Mouse (Mus musculus): ENCODE data around the gene Rnase13.

Gene Rnase13

DNA sequence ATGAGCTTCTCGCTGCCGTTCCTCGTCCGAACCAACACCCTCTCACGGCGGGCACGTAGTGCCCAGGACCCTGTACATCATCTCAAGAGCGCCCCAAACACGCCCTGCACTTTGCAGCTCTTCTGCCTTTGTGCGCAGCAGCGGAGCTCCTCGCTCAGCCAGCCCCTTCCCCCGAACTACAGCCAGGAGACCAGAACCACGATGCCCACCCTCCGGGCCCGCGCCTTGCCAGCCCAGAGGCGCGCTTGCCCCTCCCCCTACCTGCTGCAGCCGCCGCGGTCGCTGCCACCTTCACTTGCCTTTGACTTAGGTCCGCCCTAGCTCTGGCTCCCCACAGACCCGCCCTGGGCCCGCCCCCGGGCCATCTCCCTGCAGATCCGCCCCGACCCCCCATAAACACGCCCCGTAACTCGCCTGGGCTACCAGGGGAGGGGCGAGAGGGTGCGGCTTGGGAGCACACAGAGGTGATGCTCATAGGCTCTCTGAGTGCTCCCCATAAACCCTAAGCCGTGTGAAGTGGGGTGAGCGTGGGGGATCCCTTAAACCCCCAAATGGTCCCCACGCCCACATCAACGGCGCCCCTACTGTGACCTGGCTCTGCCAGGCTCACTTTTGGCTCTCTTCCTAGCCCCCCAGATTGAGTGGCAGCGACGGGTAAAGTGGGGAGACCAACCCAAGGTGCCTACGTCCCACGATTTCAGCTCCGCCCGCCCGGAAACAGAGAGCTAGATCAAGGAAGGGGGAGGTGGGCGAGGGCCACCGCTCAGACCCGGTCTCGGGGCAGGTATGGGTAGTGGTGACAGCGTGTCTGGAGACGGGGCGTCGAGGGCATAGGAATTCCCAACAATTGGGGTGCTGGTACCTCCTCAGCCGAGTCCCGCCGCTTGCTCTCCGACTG is 9.3 kb downstream of the Rnase13 start:
- DNase-seq (ENCODE audit: low spot score): peak; percentile 66

DNA sequence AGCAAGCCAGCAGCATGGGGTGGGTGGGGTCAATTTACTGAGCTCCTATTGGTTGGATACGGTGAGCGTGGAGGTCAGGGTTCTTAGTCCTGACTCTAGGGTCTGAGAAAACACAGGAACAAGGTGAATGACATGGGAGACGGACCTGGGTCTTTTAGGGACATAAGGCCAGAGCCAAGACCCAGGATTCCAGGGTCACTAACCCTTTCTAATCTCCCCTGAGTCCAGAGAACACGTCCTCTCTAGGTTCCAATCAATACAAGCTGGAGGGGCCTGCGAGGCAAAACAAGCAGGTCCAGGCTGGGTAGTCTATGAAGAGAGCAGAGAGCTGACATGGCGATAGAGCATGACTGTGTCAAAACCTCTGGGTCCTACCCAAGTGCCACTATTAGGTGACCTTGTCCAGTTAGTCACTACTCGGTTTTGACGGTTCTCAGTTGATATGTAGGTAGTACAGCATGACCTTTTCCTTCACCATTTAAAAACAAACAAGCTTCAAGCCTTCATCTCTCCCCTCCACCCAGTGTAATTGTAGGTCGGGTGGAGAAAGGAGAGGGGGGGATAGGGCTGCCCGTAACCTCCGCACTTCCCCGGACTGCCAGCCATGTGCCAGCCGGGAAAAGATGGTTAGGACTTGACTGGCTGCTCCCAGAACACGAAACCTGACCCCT is 10.0 kb downstream of the Rnase13 start:
- no peak for DNase-seq (ENCODE audit: low spot score)

DNA sequence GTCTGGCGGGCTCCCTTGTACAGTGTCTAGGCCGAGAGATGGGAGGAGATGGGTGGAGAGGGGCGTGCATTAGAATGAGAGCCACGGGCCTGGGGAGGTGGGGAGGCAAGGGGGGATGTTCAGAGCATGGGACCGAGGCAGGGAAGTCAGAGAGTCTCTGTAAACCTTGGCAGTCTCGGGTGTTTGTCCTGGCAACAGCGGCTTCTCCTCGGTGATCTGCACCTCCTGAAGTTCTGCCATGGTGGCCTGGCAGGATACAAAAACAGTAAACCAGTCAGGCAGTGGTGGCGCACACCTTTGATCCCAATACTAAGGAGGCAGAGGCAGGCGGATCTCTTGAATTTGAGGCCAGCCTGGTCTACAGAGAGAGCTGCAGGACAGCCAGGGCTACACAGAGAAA is 11.3 kb downstream of the Rnase13 start:
- DNase-seq (ENCODE audit: low spot score): no peak

DNA sequence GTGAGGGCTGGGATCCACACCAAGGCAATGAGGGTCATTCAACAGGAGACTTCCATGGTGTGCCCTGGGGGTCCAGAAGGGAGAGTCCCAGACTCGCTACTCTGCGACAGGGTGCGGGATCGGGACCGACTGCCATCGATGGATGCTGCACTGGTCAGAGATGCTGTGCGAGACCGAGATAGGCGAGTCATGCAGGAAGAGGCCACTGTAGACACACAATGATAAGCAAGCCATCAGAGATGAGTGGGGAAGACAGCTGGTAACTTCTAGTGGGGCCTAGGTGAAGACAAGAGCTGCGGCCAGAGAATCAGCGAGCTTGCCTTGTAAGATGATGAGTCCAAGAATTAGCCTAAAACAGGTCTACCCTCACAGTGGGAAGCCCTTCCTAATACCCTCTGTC is 16.5 kb downstream of the Rnase13 start:
- DNase-seq (ENCODE audit: low spot score): no peak

DNA sequence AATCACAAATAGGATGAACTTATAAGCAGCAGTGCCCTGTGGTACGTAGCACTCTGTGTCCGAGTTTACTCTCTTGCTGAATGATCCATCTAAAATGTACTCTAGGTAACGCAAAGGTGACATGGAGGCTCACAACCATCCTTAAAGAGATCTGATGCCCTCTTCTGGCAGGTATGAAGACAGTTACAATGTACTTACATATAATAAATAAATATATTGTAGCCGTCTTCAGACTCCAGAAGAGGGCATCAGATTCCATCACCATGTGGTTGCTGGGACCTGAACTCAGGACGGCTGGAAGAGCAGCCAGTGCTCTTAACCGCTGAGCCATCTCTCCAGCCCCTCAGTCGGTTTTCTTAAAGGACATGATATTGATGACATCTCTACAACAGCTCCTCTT is 17.9 kb downstream of the Rnase13 start:
- no peak for DNase-seq (ENCODE audit: low spot score)

DNA sequence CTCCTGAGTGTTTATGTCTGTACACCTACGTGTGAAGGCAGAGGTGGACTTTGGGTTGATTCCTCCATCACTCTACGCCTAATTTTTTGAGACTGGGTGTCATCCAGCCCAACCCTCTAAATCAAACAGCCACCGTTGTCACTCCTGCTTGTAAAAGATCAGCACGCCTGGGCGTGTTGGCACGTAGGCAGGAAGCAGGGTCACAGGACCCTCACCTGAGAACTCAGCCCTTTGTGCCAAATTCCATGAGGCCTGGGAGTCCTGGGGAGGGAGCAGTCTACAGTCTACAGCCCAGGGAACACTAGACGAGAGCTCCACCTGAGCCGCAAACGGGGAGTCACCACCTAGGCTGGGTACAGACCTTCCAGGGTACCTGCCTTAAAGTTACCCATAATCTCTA is 18.8 kb downstream of the Rnase13 start:
- no peak for DNase-seq (ENCODE audit: low spot score)

DNA sequence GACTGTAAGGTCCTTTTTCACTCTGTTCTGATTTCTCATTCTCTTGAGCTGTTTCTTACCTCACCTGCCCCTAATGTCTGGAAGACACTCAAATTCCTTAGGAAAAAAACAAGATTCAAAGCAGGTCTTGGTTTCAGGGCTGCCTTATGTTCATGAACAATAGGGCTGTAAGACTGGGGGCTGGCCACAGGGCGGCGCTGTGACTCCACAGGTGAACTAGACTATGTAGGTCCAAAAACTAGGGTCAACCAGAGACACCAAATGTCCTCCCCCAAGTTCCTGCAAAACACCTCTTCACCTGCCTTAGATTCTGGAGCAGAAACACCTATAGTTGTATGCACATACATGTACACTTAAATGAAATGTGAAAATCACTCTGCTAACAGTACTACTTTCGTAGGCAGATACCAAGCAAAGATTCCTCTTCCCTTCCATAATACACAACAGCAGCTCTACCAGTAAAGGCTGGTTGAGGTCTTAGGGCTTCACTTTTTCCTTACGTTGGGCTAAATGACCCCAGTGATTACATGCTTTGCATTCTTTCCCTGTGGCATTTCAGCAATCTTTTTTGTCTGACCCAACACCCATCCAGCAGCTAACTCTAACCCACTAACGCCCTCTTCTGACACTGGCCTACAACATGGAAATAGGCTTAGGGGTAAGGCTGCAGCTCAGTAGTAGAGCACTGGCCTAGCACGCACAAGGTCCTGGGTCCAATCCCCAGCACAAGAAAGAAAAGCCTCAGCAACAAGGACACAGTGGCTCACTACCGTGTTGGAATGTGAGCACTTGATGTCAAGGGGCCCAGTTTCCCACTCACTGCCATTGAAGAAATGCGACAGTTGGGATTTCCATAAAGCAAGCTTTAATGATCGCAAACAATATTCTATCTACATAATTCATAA is 19.5 kb downstream of the Rnase13 start:
- DNase-seq (ENCODE audit: low spot score): peak; percentile 78

DNA sequence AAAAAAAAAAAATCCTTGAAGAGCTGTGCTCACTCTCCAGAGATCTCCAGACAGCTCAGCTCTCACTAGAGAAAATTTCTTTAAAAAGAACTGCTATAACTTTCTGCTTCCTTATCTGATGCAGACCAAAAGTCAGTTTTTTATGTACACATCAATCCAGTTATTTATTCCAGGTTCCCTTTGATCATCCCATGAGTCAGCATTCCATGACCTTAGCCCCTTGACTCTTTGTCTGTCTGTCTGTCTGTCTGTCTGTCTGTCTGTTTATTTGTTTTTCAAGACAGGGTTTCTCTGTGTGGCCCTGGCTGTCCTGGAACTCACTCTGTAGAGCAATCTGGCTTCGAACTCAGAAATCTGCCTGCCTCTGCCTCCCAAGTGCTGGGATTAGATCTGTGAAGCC is 23.2 kb downstream of the Rnase13 start:
- DNase-seq (ENCODE audit: low spot score): no peak

DNA sequence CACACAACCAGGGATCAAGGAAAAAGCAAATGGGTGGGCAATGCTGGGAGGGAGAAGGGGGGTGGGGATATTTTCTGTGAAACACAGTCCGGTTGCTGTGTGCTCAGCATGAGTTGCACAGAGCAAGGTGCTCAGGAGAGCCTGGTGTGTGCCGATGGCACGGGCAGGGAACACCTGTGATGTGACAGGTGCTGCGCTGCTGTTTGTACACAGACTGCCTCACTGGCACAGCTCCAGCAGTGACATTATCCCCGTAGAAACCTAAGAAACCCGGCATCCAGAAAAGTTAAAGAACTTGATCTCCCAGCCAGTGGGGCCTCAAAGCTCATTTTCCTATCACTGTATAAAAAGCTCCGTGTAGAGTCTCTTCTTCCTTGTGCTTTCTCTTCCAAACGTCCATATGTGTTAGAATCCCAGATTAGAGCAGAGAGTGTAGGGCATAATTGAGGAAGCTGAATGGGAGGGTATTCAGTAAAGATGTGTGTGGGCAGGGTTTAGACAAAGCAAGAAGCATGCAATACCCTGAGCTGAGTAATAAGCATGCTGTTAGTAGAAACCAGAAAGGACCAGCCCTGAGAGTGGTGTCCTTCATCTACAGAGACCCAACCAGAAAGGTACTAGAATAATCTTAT is 25.9 kb downstream of the Rnase13 start:
- DNase-seq (ENCODE audit: low spot score): no peak

DNA sequence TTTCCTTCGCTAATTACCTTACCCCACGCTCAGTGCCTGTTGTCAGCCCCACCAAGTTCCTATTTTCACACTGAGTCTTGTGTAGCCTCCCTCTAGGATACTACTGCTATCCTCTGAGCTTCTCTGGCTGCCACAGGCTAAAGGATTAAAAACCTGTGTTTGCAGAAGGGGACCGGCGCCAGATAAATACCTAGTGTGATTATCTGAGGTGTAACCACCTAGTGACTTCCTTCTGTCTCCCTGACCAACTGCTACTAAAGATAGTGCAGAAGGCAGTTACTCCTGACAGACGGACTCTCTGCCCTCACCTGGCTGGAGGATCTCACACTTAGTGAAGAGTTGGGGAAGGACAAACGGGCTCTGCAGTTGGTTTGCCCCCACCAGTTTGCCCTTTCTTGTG is 26.6 kb downstream of the Rnase13 start:
- no peak for DNase-seq (ENCODE audit: low spot score)

DNA sequence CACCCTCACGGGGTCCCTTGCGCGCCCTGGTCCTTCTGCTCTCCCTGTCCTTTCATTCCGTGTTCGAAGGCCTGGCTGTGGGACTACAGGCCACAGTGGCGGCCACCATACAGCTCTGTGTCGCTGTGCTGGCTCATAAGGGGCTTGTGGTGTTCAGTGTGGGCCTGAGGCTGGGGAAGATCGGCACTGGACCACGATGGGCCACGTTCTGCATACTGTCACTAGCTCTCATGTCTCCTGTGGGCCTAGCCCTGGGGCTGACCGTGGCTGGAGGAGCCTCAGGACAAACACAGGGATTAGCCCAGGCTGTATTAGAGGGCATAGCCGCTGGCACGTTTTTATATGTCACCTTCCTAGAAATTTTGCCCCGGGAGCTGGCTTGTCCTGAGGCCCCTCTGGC is 27.5 kb downstream of the Rnase13 start:
- DNase-seq (ENCODE audit: low spot score): no peak

DNA sequence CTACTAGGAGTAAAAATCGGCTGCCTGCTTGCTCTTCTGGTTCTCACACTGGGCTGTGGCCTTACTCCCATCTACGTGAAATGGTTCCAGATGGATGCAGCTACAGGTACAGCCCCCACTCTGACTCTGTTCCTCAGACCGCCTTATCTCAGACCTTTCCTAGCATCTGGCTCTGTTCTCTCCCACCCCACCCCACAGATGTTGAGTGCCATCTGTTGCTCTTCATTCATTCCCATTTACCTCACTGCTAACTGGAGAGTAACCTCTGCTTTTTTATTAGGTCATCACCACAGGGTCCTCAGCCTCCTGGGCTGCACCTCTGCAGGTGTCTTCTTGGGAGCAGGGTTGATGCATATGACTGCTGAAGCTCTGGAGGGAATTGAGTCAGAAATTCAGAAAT is 28.8 kb downstream of the Rnase13 start:
- no peak for DNase-seq (ENCODE audit: low spot score)

DNA sequence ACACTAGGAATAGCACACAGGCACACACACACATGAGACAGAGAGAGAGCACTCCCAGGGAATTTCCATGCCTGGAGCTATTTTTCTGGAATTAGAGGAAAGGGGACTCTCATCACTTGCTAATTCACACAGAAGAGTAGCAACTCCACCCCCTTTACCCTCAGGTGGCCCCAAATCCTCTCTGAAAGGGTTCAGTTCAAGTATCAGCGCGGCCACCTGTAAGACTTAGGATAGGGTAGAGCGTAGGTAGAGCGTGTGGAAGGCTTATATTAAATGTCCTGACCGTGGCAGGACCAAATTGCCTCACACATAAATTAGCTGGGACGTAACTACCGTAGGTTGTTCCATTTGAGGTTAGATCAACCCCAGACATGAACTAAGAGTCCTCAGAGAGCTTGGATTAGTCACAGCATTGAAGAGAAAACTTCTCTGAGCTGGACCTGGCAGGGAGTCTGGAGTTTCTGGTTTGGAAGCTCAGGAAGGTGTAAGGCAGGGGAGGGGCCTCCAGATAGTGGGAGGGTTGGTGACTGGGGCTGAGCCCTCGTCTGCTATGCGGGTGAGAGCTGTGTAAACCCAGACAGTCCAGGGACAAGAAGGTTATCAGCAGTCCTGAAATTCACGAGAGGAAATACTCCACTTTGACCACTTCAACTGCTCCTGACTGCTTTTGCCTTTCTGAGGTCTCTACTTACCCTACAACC is 29.3 kb downstream of the Rnase13 start:
- no peak for DNase-seq (ENCODE audit: low spot score)

DNA sequence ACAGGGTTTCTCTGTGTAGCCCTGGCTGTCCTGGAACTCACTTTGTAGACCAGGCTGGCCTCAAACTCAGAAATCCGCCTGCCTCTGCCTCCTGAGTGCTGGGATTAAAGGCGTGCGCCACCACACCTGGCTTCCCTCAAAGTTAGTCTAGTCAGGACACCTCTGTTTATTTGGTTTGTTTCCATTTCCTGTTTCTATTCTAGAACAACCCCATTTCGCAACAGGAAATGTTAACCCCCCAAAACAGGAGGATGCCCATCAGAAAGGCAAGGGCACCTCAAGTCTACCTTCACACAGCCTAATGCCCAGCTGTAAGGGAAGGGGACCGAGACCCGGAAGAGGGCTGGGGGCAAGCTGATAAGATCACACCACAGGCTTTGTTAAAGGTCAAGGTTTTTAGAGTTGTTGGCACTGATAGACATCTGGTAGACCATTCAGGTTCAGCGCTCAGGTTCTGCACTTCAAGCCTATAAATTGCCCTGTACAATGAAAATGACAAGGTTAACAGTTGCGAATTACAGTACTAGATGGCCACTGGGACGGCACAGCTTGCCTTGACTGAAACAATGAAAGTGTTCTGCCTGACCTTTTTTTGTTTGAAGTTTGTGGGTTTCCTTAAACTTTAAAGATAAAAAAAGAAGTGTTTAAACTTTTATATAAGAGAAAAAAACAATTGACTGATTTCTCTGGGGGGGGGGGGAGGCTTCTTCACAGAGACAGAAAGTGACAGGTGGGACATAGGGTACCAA is 30.2 kb downstream of the Rnase13 start, which contains the start of gene Slc39a2:
TSS of gene Slc39a2 (plus strand) at position 699 of the 749 bp plus-strand sequence.
- DNase-seq (ENCODE audit: low spot score): no peak

DNA sequence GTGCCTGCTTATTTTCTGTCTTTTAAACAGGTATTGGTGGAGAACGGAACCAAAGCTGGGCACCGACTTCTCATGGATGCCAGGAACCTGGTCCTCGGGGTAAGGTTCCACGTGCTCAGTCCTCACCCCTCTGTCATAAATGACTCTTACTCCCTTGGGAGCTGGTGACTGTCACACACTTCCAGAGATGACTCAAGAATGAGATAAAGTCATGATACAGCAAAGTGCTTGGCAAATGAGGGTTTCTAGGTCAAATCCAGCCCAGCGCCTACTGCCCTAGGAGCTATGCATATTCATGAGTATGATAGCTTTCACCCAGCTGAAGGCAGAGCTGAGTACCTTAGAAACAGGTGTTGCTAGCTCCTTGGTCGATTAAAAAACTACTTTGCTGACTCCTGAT is 32.7 kb downstream of the Rnase13 start:
- DNase-seq (ENCODE audit: low spot score): no peak

DNA sequence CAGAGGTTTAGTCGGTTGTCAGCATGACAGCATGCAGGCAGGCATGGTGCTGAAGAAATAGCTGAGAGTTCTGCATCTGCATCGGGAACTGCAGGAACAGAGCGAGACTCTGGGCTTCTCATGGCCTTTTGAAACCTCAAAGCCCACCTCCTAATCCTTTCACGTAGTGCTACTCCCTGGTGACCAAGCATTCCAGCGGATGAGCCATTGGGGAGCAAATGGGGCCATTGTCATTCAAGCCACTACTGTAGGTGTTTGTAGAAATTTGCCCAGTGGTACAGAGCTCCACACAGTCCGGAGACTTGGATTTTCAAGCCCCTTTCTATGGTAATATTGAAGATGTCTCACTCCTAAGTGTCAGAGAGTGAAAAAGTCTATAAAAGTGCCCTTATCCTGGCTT is 36.5 kb downstream of the Rnase13 start:
- DNase-seq (ENCODE audit: low spot score): no peak

DNA sequence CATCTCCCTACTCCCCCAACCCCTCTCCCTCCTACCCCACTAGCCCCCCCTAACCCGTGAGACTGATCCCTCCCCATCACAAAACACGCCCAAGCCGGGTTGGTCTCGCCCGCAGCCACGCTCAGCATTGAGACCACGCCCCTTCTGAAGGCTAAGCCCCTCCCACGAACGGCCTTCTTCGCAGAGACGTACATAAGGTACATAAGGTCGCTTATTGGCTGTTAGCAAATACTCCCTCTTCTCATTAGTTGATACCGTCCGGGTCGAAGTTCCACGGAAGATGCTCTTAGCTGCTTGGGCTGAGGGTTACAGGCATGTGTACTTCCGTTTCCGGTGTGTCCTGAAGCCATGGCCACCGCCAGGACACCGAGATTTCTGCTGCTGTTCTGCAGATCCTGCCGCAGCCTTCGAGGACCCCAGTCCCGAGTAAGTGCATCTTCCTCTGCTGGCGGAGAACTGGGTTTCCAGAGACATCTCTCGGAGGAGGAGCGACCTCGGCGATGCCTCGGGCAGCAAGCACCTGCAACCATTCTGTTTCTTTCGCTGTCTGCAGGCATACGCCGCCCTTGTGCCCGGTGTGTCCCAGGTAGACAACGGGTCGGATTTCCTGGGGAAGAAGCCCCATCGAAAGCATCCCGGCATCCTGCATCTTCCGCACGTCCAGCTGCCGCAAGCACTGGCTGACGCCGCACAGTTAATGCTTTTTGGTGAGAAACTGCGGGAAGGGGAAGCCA is 37.8 kb downstream of the Rnase13 start, which contains the start of gene Mettl17:
TSS of gene Mettl17 (plus strand) at position 245 of the 734 bp plus-strand sequence.
- peak; percentile 90 for DNase-seq (ENCODE audit: low spot score)

DNA sequence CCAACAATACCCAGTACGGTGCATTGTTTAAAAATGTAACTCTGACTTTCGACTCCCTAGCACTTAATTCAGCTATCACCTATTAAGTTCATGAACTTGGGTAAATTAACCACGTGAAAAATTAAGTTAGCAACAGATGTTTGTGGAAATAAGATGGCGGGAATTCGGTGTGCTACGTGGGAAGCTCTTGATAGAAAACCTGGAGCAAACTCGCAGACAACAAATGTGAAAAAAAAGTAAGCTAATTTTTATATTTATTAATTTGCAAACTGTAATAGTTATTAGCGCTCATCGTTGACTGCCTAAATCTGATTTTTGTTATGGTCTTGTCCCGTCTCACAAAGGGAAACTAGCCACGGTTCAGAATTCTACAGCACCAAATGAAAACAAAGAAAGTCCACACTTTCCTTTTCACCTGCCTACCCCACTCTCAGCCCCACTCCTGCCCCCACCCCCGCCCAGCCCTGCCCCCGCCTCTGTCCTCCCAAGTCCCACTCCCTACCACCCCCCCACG is 38.5 kb downstream of the Rnase13 start:
- no peak for DNase-seq (ENCODE audit: low spot score)

DNA sequence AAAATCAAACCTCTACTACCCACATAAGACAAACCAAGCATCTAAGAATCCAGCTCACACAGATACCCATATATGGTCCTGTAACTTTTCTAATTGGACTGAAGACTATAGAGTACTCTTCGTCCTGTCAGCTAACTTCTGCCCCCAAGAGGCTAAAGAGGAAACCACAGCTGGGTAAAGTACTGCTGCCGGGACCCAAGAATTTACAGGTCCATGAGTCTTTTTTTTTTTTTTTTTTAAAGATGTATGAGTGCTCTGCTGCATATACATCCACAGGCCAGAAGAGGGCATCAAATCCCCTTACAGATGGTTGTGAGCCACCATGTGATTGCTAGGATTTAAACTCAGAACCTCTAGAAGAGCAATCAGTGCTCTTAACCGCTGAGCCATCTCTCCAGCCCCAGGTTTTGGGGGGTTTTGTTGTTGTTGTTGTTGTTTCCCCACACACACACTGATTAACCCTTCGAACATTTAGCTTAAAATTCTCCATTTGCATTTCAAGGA is 39.0 kb downstream of the Rnase13 start:
- peak; percentile 49 for DNase-seq (ENCODE audit: low spot score)
